Mouse (Mus musculus) olfactory bulb, adult 2 months (tissue): Measurements from ENCODE around the gene Nppa.

Source experiments
- CTCF ChIP-seq: fragments of 200-500 bp; IDR thresholded peaks from 2 replicates; pipeline ENCODE4 v1.5.1; 2012; ENCODE audit warnings: low read depth, mild to moderate bottlenecking, low read length, moderate library complexity; ENCODE audit not compliant: insufficient read depth
- POLR2A ChIP-seq: fragments of 200-500 bp; IDR thresholded peaks from 2 replicates; pipeline ENCODE4 v1.6.1; 2012; ENCODE audit warnings: mild to moderate bottlenecking, low read depth, low read length, moderate library complexity; ENCODE audit not compliant: insufficient read depth

DNA sequence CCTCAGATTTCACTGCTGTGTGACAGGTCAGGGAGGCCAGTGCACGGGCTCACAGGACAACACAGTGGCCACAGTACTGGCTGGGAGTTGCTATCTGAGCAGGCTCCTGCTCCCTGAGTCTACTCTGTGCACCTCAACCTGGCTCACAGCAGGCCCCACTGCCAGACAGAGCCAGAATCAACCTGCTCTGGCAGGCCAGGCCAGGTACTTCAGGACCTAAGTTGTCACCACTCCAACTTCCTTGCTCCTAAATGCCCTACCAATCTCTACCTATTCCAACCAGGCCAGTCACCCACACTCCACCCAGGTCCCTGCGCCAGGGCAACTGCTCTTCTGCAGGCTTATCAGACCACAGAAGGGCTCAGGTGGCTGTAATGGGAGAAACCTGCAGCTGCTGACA lies 9.1 kb downstream of the Nppa start:
- TF ChIP-seq CTCF (no peak), POLR2A (no peak)
